Mouse (Mus musculus) bone marrow macrophage, adult 2 months (primary cell): ENCODE data around the gene Gm10112. TPM values are rescaled to one million over a fixed set of nuclear protein-coding genes. Genes with fewer than 3 reads are reported as not detected.

ENCODE experiments used
- H3K27ac ChIP-seq: 2 replicates; pipeline ENCODE4 v1.5.1; 2012; ENCODE audit warnings: low read depth, low read length; ENCODE audit not compliant: insufficient read depth
- H3K4me1 ChIP-seq: 2 replicates; pipeline ENCODE4 v1.6.1; 2012; ENCODE audit warnings: low read length; ENCODE audit not compliant: control insufficient read depth, insufficient read depth
- H3K4me3 ChIP-seq: 2 replicates; pipeline ENCODE4 v1.5.1; 2012; ENCODE audit warnings: mild to moderate bottlenecking, low read length, moderate library complexity; ENCODE audit not compliant: insufficient read depth
- CTCF ChIP-seq: IDR thresholded peaks from 2 replicates; pipeline ENCODE4 v1.5.1; 2012; ENCODE audit warnings: low read depth, mild to moderate bottlenecking, low read length, moderate library complexity
- POLR2A ChIP-seq: IDR thresholded peaks from 2 replicates; pipeline ENCODE4 v1.6.1; 2012; ENCODE audit warnings: mild to moderate bottlenecking, low read depth, low read length, borderline replicate concordance
- polyA plus RNA-seq: library from polyadenylated mRNA; stranded (reverse); fragments of >200 nt; gene quantifications from 2 replicates; pipeline ENCODE4 v1.2.4, GENCODE M21; 2012; ENCODE audit not compliant: missing spikeins, insufficient read depth, insufficient read length

Gene Gm10112
- polyA plus RNA-seq, result not detected in 2 replicates

DNA sequence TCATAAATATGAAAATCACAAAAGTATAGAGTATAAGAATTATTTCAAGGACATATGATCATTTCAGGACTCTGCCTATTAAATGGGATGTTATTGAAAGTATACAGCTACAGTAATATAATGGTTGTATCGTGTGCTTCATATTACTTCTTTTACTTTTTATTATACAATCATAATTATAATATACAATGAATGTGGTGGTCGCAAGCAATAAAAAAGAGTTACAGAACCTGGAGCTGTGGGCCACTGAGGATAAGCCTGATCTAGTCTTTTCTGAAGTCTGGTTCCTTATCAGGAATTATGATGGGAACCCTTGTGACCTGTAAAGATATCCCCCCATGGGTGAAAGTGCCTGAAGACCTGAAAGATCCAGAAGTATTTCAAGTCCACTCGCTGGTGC lies at the start of gene Gm10112:
TSS of gene Gm10112 (plus strand) at position 301 of the 400 bp plus-strand sequence.
- Histone ChIP-seq H3K27ac (no peak within 1 kb of the TSS), H3K4me3 (no peak within 1 kb of the TSS), H3K4me1 (no peaks in the 10 kb centered on the region)
- TF ChIP-seq POLR2A, result no peak

DNA sequence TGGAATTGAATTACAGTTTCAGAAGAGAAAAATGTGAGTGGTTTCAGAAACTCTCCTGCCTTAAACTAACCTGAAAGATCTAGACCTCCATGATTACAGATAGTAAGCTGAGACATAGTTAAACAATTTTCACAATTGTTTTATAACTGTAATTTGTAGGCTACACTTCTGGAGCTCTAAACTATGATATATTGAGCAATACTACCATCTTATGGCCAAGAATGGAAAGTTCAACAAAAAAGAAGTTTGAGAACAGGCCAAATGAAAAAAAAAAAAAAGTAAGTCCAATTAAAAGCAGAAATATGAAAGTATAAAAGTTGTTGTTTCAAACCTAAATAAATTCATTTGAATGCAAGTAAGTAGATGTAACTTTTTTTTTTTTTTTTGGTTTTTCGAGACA lies 21.4 kb downstream of the Gm10112 start:
- Histone ChIP-seq H3K4me3 (no peak overlapping the region), H3K27ac (no peak overlapping the region), H3K4me1 (no peaks in the 10 kb centered on the region)
- TF ChIP-seq POLR2A, result no peak
- no peak for TF ChIP-seq CTCF

DNA sequence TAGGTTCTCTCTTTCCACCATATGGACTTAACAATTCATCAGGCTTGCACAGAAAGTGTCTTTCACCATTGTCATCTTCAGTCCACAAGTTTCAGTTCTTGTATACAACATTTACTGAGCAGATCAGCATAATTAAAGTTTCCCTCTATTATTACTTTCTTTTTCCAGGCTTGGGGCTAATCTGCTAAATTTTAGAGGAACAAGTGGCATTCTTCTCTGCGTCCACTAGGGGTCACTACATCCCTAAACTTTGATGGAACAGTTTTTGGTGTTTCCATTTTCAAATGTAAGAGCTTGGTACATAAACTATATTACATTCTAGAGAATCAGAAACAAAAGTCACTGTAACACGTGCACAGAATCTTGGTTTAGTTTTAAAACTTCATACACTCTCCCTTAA lies 28.2 kb downstream of the Gm10112 start:
- Histone ChIP-seq H3K27ac (no peak overlapping the region), H3K4me3 (no peak overlapping the region), H3K4me1 (no peaks in the 10 kb centered on the region)
- TF ChIP-seq CTCF (no peak), POLR2A (no peak)

DNA sequence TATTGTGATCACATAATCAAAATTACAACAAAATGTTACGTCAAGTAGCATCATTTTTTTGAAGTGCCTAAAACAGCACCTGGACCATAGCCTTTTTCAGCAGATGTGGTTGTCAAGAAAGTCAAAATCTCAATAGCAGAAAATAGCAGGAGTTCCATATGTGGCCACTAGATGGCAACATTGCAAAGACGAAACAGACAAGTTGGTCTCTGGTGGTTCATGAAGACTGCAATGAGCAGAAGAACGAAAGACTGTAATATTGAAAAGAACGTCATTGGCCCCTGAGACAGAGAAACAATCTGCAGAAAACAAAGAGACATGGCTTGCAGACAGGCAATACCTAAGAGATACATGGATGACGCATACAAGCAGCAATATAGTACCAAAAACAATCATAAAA lies 42.1 kb downstream of the Gm10112 start:
- TF ChIP-seq POLR2A, result no peak
- Histone ChIP-seq H3K27ac (no peak overlapping the region), H3K4me3 (no peak overlapping the region), H3K4me1 (no peaks in the 10 kb centered on the region)

Other genes starting within 250 kb of the Gm10112 start
- gene Cylc1, start 57.9 kb upstream of the Gm10112 start, polyA plus RNA-seq, result not detected in 2 replicates